Mouse (Mus musculus) lung, embryonic 16.5 days (tissue): ENCODE measurements around the gene Syn2. TPM values are rescaled to one million over a fixed set of nuclear protein-coding genes. Genes with fewer than 3 reads are reported as not detected.

Experiments used
- ATAC-seq: fragments of 200-750 bp; cut with Nextera tagmentation; 2 replicates; pipeline ENCODE4 v1.8.0; 2017; ENCODE audit warnings: low read depth, mild to moderate bottlenecking, moderate library complexity
- H3K27ac ChIP-seq: fragments of 300-500 bp; sonication (generic); 2 replicates; pipeline ENCODE4 v1.5.1; 2014; ENCODE audit warnings: mild to moderate bottlenecking, control low read depth, low read length
- H3K27me3 ChIP-seq: fragments of 300-500 bp; sonication (generic); 2 replicates; pipeline ENCODE4 v1.6.1; 2014; ENCODE audit warnings: low read depth, low read length, mixed read lengths; ENCODE audit not compliant: control insufficient read depth, insufficient read depth
- H3K36me3 ChIP-seq: fragments of 300-500 bp; sonication (generic); 2 replicates; pipeline ENCODE4 v1.6.1; 2014; ENCODE audit warnings: low read length; ENCODE audit not compliant: control insufficient read depth, insufficient read depth
- H3K4me1 ChIP-seq: fragments of 300-500 bp; sonication (generic); replicated peaks from 2 replicates; pipeline ENCODE4 v1.6.1; 2014; ENCODE audit warnings: low read length, mixed read lengths; ENCODE audit not compliant: control insufficient read depth, insufficient read depth
- H3K4me2 ChIP-seq: fragments of 300-500 bp; sonication (generic); 2 replicates; pipeline ENCODE4 v1.6.1; 2014; ENCODE audit warnings: low read depth, low read length, control low read depth
- H3K4me3 ChIP-seq: fragments of 300-500 bp; sonication (generic); 2 replicates; pipeline ENCODE4 v1.5.1; 2014; ENCODE audit warnings: mild to moderate bottlenecking, low read length, control low read depth
- H3K9ac ChIP-seq: fragments of 300-500 bp; sonication (generic); 2 replicates; pipeline ENCODE4 v1.6.1; 2014; ENCODE audit warnings: low read length, control low read depth
- H3K9me3 ChIP-seq: fragments of 300-500 bp; sonication (generic); 2 replicates; pipeline ENCODE4 v1.6.1; 2016; ENCODE audit warnings: low read length; ENCODE audit not compliant: control insufficient read depth
- WGBS: fragments of 180-500 bp; shearing (Covaris S2); extraction: QIAGEN DNeasy Blood & Tissue Kit; methylation state at CpG from one replicate; pipeline ENCODE4 v1.1.7; 2014; 5-methylcytosine and 5-hydroxymethylcytosine counted together
- polyA plus RNA-seq: library from polyadenylated mRNA; unstranded; fragments of >200 nt; fragmentation: Nextera tagmentation; extraction: Ambion mirVana; gene quantifications from 2 replicates; pipeline ENCODE4 v1.2.1, GENCODE M21; 2015

Gene Syn2
- polyA plus RNA-seq, 1 experiment from 2014 or later: 1.7 TPM

GRCm38 (mm10) chr6:115290561-115290960 is 155.9 kb downstream of the Syn2 start:
- 66% methylated on average over 5 of the region's 5 CpGs for WGBS
- no peaks in the 10 kb centered on the region for H3K27me3 ChIP-seq
- ATAC-seq: no peak

GRCm38 (mm10) chr6:115291068-115291467 is 156.4 kb downstream of the Syn2 start:
- Histone ChIP-seq H3K27me3 (no peaks in the 10 kb centered on the region), H3K36me3 (no peaks in the 10 kb centered on the region)
- 80% methylated on average over 2 of the region's 2 CpGs for WGBS

More at GRCm38 (mm10) chr6:115290561-115290960, 155.9 kb downstream of the Syn2 start:
- Histone ChIP-seq H3K4me2 (no peak overlapping the region), H3K9me3 (no peaks in the 10 kb centered on the region), H3K9ac (no peak overlapping the region), H3K4me1 (no peaks in the 10 kb centered on the region), H3K4me3 (no peak overlapping the region), H3K27ac (no peak overlapping the region), H3K36me3 (no peaks in the 10 kb centered on the region)

GRCm38 (mm10) chr6:115291823-115292222 is 157.1 kb downstream of the Syn2 start:
- H3K4me3 ChIP-seq: no peak overlapping the region
- no peaks in the 10 kb centered on the region for H3K27me3 ChIP-seq
- WGBS: 87% methylated on average over 6 of the region's 6 CpGs
- H3K4me1 ChIP-seq: no peaks in the 10 kb centered on the region
- H3K9me3 ChIP-seq: no peaks in the 10 kb centered on the region
- no peak overlapping the region for H3K4me2 ChIP-seq
- H3K36me3 ChIP-seq: no peaks in the 10 kb centered on the region
- no peak overlapping the region for H3K9ac ChIP-seq
- H3K27ac ChIP-seq: no peak overlapping the region
- no peak for ATAC-seq

More at GRCm38 (mm10) chr6:115291068-115291467, 156.4 kb downstream of the Syn2 start:
- no peak overlapping the region for H3K27ac ChIP-seq
- ATAC-seq: no peak
- no peak overlapping the region for H3K9ac ChIP-seq
- no peak overlapping the region for H3K4me3 ChIP-seq
- no peak overlapping the region for H3K4me2 ChIP-seq
- no peaks in the 10 kb centered on the region for H3K4me1 ChIP-seq
- H3K9me3 ChIP-seq: no peaks in the 10 kb centered on the region

- no peak overlapping the region for H3K9ac ChIP-seq
Observed at GRCm38 (mm10) chr6:115292621-115293020, 157.9 kb downstream of the Syn2 start.

GRCm38 (mm10) chr6:115293877-115294276 is 159.2 kb downstream of the Syn2 start:
- Histone ChIP-seq H3K27ac (no peak overlapping the region), H3K9ac (no peak overlapping the region), H3K36me3 (no peaks in the 10 kb centered on the region), H3K4me2 (no peak overlapping the region), H3K9me3 (no peaks in the 10 kb centered on the region; the same call in 1 of the 2 replicates), H3K4me3 (no peak overlapping the region), H3K4me1 (no peaks in the 10 kb centered on the region), H3K27me3 (no peaks in the 10 kb centered on the region)
- WGBS: 71% methylated on average over 2 of the region's 2 CpGs
- no peak for ATAC-seq

More at GRCm38 (mm10) chr6:115292621-115293020, 157.9 kb downstream of the Syn2 start:
- H3K27ac ChIP-seq: no peak overlapping the region
- no peaks in the 10 kb centered on the region for H3K4me1 ChIP-seq
- no peak overlapping the region for H3K4me3 ChIP-seq
- H3K36me3 ChIP-seq: no peaks in the 10 kb centered on the region
- H3K9me3 ChIP-seq: no peaks in the 10 kb centered on the region
- no peak overlapping the region for H3K4me2 ChIP-seq
- WGBS: 58% methylated on average over 6 of the region's 6 CpGs
- ATAC-seq: no peak
- no peaks in the 10 kb centered on the region for H3K27me3 ChIP-seq

- Histone ChIP-seq H3K36me3 (no peaks in the 10 kb centered on the region), H3K27ac (no peak overlapping the region), H3K4me3 (no peak overlapping the region), H3K27me3 (no peaks in the 10 kb centered on the region), H3K4me2 (no peak overlapping the region), H3K9me3 (no peaks in the 10 kb centered on the region), H3K9ac (no peak overlapping the region), H3K4me1 (no peaks in the 10 kb centered on the region)
- 54% methylated on average over 2 of the region's 2 CpGs for WGBS
- no peak for ATAC-seq
Observed at GRCm38 (mm10) chr6:115307134-115307533, 172.4 kb downstream of the Syn2 start.

- Histone ChIP-seq H3K9me3 (no peaks in the 10 kb centered on the region), H3K27me3 (no peaks in the 10 kb centered on the region), H3K36me3 (no peaks in the 10 kb centered on the region), H3K4me3 (peak overlapping the region; percentile 22), H3K27ac (no peak overlapping the region), H3K9ac (peak overlapping the region; percentile 30), H3K4me1 (peaks cover 5% of the 10 kb centered on the region; the same call in 1 of the 2 replicates), H3K4me2 (peak overlapping the region; percentile 42)
- WGBS: 45% methylated on average over 12 of the region's 12 CpGs
- ATAC-seq: no peak
Observed at GRCm38 (mm10) chr6:115312780-115313179, 178.1 kb downstream of the Syn2 start.

GRCm38 (mm10) chr6:115313235-115313738 is 178.6 kb downstream of the Syn2 start:
- no peak for ATAC-seq

GRCm38 (mm10) chr6:115313910-115314309 is 179.2 kb downstream of the Syn2 start:
- H3K4me1 ChIP-seq: peaks cover 5% of the 10 kb centered on the region; the same call in 1 of the 2 replicates
- no peaks in the 10 kb centered on the region for H3K9me3 ChIP-seq
- H3K4me2 ChIP-seq: no peak overlapping the region
- no peak for ATAC-seq
- no peaks in the 10 kb centered on the region for H3K36me3 ChIP-seq
- WGBS: 32% methylated on average over 7 of the region's 7 CpGs
- no peak overlapping the region for H3K9ac ChIP-seq
- no peak overlapping the region for H3K4me3 ChIP-seq
- no peak overlapping the region for H3K27ac ChIP-seq
- no peaks in the 10 kb centered on the region for H3K27me3 ChIP-seq

More at GRCm38 (mm10) chr6:115313235-115313738, 178.6 kb downstream of the Syn2 start:
- Histone ChIP-seq H3K4me1 (peaks cover 5% of the 10 kb centered on the region; the same call in 1 of the 2 replicates), H3K27me3 (no peaks in the 10 kb centered on the region), H3K4me3 (no peak overlapping the region), H3K9me3 (no peaks in the 10 kb centered on the region), H3K36me3 (no peaks in the 10 kb centered on the region), H3K4me2 (no peak overlapping the region), H3K9ac (no peak overlapping the region), H3K27ac (no peak overlapping the region)
- 56% methylated on average over 9 of the region's 9 CpGs for WGBS
